Mouse (Mus musculus) lung, adult 2 months (tissue): ENCODE measurements around the gene Sertad4. TPM values are rescaled to one million over a fixed set of nuclear protein-coding genes. Genes with fewer than 3 reads are reported as not detected.

Source experiments
- DNase-seq: peaks from one replicate; pipeline ENCODE4 v3.0.0; 2022
- H3K4me1 ChIP-seq: fragments of 200-500 bp; 2 replicates; pipeline ENCODE4 v1.6.1; 2011; ENCODE audit warnings: low read length; ENCODE audit not compliant: control insufficient read depth, insufficient read depth
- H3K4me3 ChIP-seq: fragments of 200-500 bp; replicated peaks from 2 replicates; pipeline ENCODE3; 2011; ENCODE audit warnings: low read depth, mild to moderate bottlenecking, control low read depth, low read length; ENCODE audit errors: extremely low read depth
- CTCF ChIP-seq: fragments of 200-500 bp; IDR thresholded peaks from 2 replicates; pipeline ENCODE4 v1.5.1; 2011; ENCODE audit warnings: mild to moderate bottlenecking, low read length, control low read depth; ENCODE audit not compliant: insufficient read depth
- POLR2A ChIP-seq: fragments of 200-500 bp; IDR thresholded peaks from 2 replicates; pipeline ENCODE4 v1.6.1; 2011; ENCODE audit warnings: low read depth, mild to moderate bottlenecking, control low read depth, low read length, borderline replicate concordance; ENCODE audit errors: extremely low read depth
- WGBS: fragments of 180-500 bp; shearing (Covaris S2); methylation state at CpG from one replicate; pipeline ENCODE4 v1.1.7; 2018; 5-methylcytosine and 5-hydroxymethylcytosine counted together
- polyA plus RNA-seq: library from polyadenylated mRNA; depleted of rRNA; stranded (reverse); fragments of >200 nt; gene quantifications from 2 replicates; pipeline ENCODE4 v1.2.3, GENCODE M21; 2012

Gene Sertad4
- polyA plus RNA-seq, 1 experiment: 1.7 TPM

DNA sequence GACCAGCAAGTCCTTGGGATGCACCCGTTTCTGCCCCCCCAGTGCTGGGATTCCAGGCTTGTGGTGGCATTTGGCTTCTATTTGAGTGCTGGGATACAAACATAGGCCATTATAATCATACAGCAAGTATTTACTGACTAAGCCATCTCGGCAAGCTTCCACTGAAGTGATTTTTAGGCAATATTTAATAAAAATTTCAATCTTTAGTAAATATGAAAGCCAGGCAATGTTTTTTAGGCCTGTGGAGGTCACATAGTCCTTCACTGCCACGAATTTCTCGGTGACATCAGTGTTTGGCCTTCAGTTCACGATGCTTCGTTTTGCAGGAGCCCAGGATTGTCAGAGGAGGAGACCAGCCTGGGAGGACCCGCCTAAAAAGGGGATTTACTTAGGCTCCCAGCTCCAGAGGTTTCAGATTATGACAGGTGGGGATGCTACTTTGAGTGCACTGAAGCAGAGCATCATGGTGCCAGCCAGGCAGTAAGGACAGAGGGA lies 23.6 kb upstream of the Sertad4 start:
- H3K4me1 ChIP-seq: no peaks in the 10 kb centered on the region
- 82% methylated on average over 7 of the region's 7 CpGs for WGBS
- TF ChIP-seq CTCF (no peak), POLR2A (no peak)
- no peak overlapping the region for H3K4me3 ChIP-seq
- DNase-seq: no peak

DNA sequence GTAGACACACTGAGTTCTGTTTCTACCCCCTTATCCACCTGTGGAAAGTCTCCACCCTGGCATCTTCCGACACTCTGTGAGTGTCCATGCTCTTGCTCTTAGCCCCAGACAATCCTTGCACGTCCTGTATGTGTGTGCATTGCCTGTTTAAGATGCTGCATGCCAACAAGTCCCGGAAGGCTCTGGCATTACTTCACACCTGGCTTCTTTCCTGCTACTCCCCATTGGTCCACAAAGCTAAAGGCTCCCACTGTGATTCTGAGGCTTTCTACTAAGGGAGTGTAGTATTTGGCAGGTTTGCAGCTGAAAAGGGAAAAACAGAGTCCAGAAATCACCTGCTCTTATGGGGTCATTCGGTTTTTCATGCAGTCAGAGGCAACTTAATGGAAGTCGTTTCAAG lies 17.3 kb upstream of the Sertad4 start:
- WGBS: 62% methylated on average over 5 of the region's 5 CpGs

GRCm38 (mm10) chr1:192869761-192870160 lies 14.2 kb upstream of the Sertad4 start:
- DNase-seq: no peak
- Histone ChIP-seq H3K4me1 (no peaks in the 10 kb centered on the region), H3K4me3 (no peak overlapping the region)
- TF ChIP-seq POLR2A: no peak
- TF ChIP-seq CTCF: no peak
- WGBS: 76% methylated on average over 1 of the region's 1 CpGs

More for the DNA sequence above, 17.3 kb upstream of the Sertad4 start:
- H3K4me3 ChIP-seq: no peak overlapping the region
- TF ChIP-seq CTCF: no peak
- no peak for TF ChIP-seq POLR2A
- no peaks in the 10 kb centered on the region for H3K4me1 ChIP-seq
- DNase-seq: no peak

- no peak overlapping the region for H3K4me3 ChIP-seq
- WGBS: 71% methylated on average over 3 of the region's 3 CpGs
- TF ChIP-seq POLR2A: no peak
- TF ChIP-seq CTCF: no peak
- DNase-seq: no peak
- no peaks in the 10 kb centered on the region for H3K4me1 ChIP-seq
Observed at GRCm38 (mm10) chr1:192864440-192864839, 8.9 kb upstream of the Sertad4 start.

- no peak for DNase-seq
- no peak overlapping the region for H3K4me3 ChIP-seq
- TF ChIP-seq CTCF (no peak), POLR2A (no peak)
- no peaks in the 10 kb centered on the region for H3K4me1 ChIP-seq
- WGBS: 81% methylated on average over 5 of the region's 5 CpGs
Observed at GRCm38 (mm10) chr1:192861305-192861960, 5.9 kb upstream of the Sertad4 start.

- Histone ChIP-seq H3K4me3 (no peak overlapping the region), H3K4me1 (peaks cover 3% of the 10 kb centered on the region)
- WGBS: 69% methylated on average over 6 of the region's 6 CpGs
- no peak for TF ChIP-seq POLR2A
- no peak for TF ChIP-seq CTCF
- DNase-seq: no peak
Observed at GRCm38 (mm10) chr1:192860273-192860672, 4.7 kb upstream of the Sertad4 start.

- Histone ChIP-seq H3K4me3 (no peak overlapping the region), H3K4me1 (peaks cover 5% of the 10 kb centered on the region)
- DNase-seq: no peak
- WGBS: 83% methylated on average over 5 of the region's 5 CpGs
- TF ChIP-seq POLR2A (no peak), CTCF (no peak)
Observed at GRCm38 (mm10) chr1:192857582-192857981, 2.0 kb upstream of the Sertad4 start.

GRCm38 (mm10) chr1:192856931-192857330 lies 1.4 kb upstream of the Sertad4 start:
- no peak for DNase-seq
- no peak overlapping the region for H3K4me3 ChIP-seq
- H3K4me1 ChIP-seq: peaks cover 5% of the 10 kb centered on the region
- 79% methylated on average over 6 of the region's 6 CpGs for WGBS
- TF ChIP-seq POLR2A (no peak), CTCF (no peak)

- peaks cover 5% of the 10 kb centered on the region for H3K4me1 ChIP-seq
- no peak for DNase-seq
- no peak for TF ChIP-seq POLR2A
- TF ChIP-seq CTCF: no peak
- 60% methylated on average over 10 of the region's 10 CpGs for WGBS
- no peak overlapping the region for H3K4me3 ChIP-seq
Observed at GRCm38 (mm10) chr1:192856411-192856810, 855 bp upstream of the Sertad4 start.

GRCm38 (mm10) chr1:192854819-192855271 lies 711 bp downstream of the Sertad4 start:
- peak overlapping the region; percentile 62 for H3K4me3 ChIP-seq
- 1% methylated on average over 45 of the region's 45 CpGs for WGBS
- H3K4me1 ChIP-seq: peaks cover 5% of the 10 kb centered on the region
- peak; percentile 51 for DNase-seq
- TF ChIP-seq POLR2A (no peak), CTCF (no peak)
